Mouse (Mus musculus): ENCODE results near the gene Cyp27a1.

DNA sequence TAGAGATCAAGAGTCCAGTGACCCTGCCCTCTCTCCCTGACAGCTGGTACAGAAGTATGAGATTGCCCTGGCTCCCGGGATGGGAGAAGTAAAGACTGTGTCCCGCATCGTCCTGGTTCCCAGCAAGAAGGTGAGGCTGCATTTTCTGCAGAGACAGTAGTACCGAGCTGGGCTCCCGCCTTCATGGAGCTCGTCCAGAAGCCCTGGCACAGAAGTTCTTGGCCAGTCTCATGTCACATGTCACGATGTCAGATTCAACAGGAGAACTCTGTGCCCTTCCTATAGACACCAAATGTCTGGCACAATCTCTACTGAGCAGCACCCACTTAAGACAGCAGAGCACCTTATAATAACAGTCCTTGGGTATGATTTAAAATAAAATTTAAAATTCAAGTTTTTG, 24.1 kb downstream of the Cyp27a1 start:
- no peak for TF ChIP-seq CTCF (IDR thresholded peaks at IDR 0.05; ENCODE audit: borderline replicate concordance, insufficient read depth, low read depth, low read length)
- TF ChIP-seq POLR2A (IDR thresholded peaks at IDR 0.05; ENCODE audit: borderline replicate concordance, insufficient read depth, low read length) = no peak

Measured in cerebellum, adult 2 months (tissue).